Mouse (Mus musculus) neural tube, postnatal 0 days (tissue): Measurements from ENCODE around the gene Omd. TPM values are rescaled to one million over a fixed set of nuclear protein-coding genes. Genes with fewer than 3 reads are reported as not detected.

Source experiments
- polyA plus RNA-seq: library from polyadenylated mRNA; unstranded; fragments of >200 nt; fragmentation: Nextera tagmentation; extraction: Ambion mirVana; gene quantifications from 2 replicates; pipeline ENCODE4 v1.2.1, GENCODE M21; 2015

Omd gene
- polyA plus RNA-seq, result 0.82 and 1.9 TPM in 2 replicates

DNA sequence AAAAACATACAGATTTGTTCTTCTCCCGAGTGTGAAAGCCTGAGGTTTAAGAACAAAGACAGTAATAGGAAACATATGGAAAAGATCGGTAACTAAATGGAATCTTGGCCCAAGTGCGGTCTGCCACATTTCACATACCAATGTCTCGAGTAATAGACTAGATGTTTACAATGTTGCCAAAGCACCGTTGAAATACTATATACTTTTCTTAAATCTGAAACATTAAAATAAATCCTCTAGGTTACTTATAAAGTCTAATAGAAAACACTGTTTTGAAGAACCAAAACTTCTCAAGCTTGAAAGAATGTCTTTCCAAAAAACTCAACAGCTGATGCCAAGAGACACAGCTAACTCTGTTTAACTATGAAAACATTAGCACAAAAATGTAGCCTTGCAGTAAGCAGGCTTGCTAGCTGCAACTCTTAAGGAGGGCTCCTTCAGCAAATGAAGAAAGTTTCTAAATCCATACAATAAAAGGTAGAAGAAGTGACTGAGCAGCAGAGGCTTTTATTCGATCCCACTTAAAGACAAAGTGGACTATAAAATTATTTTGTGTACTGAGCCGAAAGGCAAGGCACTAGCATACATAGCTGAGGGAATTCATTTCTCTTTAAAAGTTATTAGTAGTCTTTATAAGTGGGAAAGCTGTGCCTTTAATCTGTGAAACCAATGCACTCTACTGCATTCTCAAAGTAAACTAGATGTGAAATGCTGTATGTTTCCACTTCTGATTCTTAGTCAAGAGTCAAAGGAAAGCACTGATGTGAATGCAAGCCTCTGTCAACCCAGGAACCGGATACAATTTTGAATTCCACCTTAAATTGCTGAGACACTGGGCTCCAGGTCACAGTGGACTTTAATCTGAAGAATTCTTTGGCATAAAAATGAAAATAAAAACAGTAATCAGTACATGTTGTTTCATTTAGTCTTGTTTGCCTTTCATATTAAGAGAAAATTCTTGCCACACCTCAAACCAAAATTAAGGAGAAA lies at the start of gene Omd:
Gene Omd, plus strand, starts transcription at position 922 of the 990 bp plus-strand sequence.

DNA sequence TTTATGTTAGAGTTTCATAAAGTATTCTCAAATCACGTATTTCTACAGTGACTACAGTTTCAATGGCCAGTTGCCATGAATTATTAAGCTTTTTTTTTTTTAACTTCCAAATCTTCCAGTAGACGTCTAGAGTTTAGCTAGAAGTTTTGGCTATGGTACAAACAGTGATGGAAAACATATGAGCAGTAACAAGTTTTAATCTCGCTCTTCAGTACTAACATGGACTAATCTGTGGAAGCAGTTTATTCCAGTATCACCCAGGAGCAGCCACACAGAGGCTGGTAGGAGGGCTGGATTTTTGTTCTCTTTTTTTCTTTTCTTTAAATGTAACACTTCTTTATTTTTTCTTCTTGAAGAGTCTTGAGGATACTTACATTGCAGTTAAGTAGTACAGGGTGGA lies 38.0 kb upstream of the Omd start, which contains the start of gene Aspn:
Gene Aspn, plus strand, starts transcription at position 165 of the 400 bp plus-strand sequence.

DNA sequence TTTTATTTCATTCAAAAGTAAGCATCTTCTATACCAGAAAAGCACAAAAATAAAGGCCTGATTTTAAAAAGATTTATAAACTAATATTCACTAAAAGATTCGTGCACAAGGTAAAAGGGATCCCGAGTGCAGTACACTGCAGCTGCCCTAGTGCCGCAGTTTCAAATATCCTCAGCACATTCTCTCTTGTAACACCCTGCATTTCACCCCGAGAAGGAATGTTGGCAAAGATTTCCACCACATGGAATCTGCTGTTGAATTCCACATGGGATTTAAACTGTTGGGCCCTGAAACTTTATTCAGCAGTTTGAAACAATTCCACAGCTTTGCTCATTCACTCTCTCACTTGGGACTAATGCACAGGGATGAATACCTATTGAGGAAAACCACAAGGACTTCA lies 25.5 kb downstream of the Omd start, which contains the start of gene Ogn:
Gene Ogn, plus strand, starts transcription at position 333 of the 400 bp plus-strand sequence.

Other genes with a start within 250 kb of the Omd start
- gene Bicd2, start 240.9 kb upstream of the Omd start, polyA plus RNA-seq, result 23.9 and 26.0 TPM in 2 replicates
- gene Ippk, start 161.2 kb upstream of the Omd start, polyA plus RNA-seq, result 11.2 and 11.6 TPM in 2 replicates
- 0.50 and 0.65 TPM in 2 replicates for gene Tes3-ps, start 89.1 kb upstream of the Omd start, polyA plus RNA-seq
- 2.5 and 3.4 TPM in 2 replicates for gene Ecm2, start 77.7 kb upstream of the Omd start, polyA plus RNA-seq
- 4.9 and 7.9 TPM in 2 replicates for gene Aspn, start 38.0 kb upstream of the Omd start, polyA plus RNA-seq
- gene Ogn, start 25.6 kb downstream of the Omd start, polyA plus RNA-seq, result 9.7 and 18.9 TPM in 2 replicates
- gene Cenpp, start 70.3 kb downstream of the Omd start, polyA plus RNA-seq, result 6.6 and 6.8 TPM in 2 replicates
- gene Nol8, start 70.6 kb downstream of the Omd start, polyA plus RNA-seq, result 14.8 and 16.7 TPM in 2 replicates
- gene Iars, start 99.6 kb downstream of the Omd start, polyA plus RNA-seq, result 29.9 and 33.7 TPM in 2 replicates
- not detected in 2 replicates for gene Gm30302, start 216.5 kb downstream of the Omd start, polyA plus RNA-seq